Mouse (Mus musculus) neutrophil, adult 59 days (primary cell): ENCODE data around the gene Moap1. TPM values are rescaled to one million over a fixed set of nuclear protein-coding genes. Genes with fewer than 3 reads are reported as not detected.

Experiments
- total RNA-seq, 2 experiments: library from RNA; stranded (reverse); gene quantifications; 1 replicate in 1 of 2; 2 replicates in 1 of 2; pipeline ENCODE4 v1.2.4; 2023

Gene Moap1
- 1 to 10 TPM; 4.4 to 6.1 TPM for total RNA-seq

DNA sequence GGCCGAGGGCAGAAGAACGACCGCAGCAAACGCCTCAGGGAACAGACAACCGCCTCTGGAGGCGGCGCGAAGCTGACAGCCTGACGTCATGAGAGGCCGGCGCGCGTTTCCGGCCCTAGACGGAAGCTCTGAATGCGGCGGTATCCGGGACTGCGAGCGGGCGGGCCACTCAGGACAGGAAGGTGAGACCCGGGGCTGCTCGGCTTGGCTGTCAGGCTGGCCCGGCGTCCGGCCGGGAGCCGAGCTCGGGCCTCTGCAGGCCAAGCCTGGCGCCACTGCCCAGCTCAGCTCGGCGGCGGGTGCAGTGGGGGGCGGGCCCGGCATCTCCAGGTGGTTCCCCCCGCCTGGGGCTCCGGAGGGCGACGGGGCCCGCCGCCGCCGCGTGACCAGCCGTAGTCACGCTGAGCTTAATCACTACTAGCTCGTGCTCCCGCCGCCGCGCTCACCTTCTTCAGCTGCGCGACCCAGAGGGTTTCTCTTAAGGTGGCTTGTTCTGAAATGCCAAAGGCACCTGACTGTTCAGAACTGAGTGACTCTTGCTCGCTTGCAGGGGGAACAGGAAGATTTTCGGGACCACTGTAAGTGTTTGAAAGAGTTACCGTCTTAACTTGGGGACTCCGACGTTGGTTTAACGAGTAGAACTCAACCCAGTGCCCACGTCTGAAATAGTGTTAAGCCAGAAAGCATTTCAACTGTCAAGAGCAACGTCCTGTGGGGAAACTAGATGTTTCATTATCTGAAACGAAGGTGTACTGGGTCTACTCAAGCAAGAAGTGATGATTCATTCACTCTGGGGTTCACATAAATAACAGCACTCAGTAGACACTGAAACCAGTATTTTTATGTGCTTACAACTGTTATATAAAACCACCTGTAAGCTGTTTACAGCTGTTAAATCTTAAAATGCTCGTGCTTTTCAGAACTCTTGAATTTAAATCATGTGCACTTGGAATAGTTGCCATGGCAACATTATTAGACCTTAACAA is at the start of gene Moap1, which contains the start of gene Tmem251:
Gene Moap1, minus strand, starts transcription at position 73 of the 986 bp plus-strand sequence.
Gene Tmem251, plus strand, starts transcription at position 174 of the 986 bp plus-strand sequence.

DNA sequence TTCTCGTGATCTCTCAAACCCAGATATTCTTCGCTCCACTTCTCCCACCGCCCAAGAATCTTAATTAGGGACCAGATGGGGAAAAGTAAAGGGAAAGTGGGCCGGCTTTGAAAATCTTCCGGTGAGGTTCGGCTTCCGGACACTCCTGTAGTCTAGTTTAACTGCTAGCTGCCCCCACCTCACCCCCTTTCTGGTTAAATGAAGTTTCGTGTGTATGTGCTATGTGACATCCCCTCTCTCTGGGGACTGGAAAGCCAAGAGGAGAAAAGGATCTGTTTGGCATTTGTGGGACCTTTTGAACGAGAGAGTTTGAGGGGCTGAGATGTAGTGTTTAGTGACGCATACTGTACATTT is 14.9 kb upstream of the Moap1 start, which contains the start of gene Gm20604:
Gene Gm20604, minus strand, starts transcription at position 270 of the 354 bp plus-strand sequence.

DNA sequence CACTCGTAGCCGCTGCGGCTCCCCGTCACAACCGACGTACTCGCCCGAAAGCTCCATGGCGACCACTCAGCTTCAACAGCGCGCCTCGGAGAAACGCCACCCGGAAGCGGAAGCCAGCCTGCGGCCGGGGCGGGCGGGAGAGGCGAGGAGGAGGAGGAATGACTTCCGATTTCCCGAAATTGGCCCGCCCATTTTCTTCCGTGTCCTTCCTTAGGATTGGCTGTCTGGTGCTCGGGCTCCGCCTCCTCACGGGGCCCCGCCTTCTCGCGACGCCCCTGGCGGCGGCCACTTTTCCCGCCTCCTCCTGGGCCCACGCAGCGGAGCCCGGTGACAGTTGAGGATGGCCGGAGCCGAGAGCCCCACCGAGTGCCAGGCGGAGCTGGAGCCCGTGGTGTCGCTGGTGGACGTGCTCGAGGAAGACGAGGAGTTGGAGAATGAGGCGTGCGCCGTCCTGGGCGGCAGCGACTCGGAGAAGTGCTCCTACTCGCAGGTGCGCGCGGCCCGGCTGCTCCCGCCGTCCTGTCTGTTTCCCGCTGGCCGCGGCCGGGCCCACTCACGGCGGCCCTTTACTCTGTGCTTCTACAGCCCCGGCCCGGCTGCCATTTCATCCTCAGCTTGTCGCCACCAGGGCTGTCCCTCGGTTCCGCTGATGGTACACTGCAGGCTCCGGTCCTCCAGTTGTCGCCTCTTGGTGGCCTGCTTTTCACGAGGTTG is 14.4 kb upstream of the Moap1 start, which contains the start of the genes Gm28051, Gon7 and Ubr7:
Gene Gm28051, minus strand, starts transcription at position 77 of the 714 bp plus-strand sequence.
Gene Gon7, minus strand, starts transcription at position 115 of the 714 bp plus-strand sequence.
Gene Ubr7, plus strand, starts transcription at position 279 of the 714 bp plus-strand sequence.

DNA sequence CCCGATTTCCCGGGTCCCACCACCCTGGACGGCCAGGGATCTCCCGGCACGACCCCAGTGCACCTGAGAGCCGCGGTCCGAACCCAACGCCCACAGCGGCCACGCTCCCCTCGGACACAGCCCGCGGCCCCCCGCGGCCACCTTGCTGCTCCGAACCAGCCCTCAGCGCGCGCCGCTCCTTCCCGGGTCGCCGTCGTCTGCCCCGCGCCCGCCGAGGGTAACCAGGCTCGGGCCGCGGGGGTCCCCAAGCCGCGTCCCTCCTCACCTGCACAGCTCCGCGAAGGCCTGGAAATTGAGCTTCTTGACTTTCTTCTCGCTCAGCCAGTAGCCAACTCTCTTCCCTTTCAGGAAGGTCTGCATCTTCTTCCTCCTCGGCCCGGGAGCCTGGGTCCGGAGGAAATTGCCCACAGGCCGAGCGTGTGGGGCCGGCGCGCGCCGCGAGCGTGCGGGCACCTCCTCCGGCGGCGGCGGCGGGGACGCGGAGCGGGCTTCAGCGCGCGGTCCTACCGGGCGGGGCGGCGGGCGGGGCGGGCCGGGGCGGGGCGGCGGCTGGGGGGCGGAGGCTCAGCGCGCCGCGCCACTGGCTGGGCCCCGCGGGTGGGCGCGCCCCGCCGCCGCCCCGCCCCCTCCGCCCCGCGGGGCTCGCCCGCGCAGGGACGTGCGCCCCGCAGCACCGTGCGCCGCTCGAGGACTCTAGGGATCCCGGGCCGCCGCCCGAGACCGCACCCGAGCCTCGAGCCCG is 38.8 kb downstream of the Moap1 start, which contains the start of gene Itpk1:
Gene Itpk1, minus strand, starts transcription at position 474 of the 742 bp plus-strand sequence.

Other genes starting within 250 kb of the Moap1 start
- not detected for gene Chga, start 188.7 kb downstream of the Moap1 start, total RNA-seq
- gene Itpk1, start 38.7 kb downstream of the Moap1 start, total RNA-seq: 10 to 100 TPM; 36.2 to 39.1 TPM
- 10 to 100 TPM; 13.9 to 15.3 TPM for gene Tmem251, start 101 bp upstream of the Moap1 start, total RNA-seq
- gene Gm28051, start 14.1 kb upstream of the Moap1 start, total RNA-seq: not detected
- gene Gon7, start 14.1 kb upstream of the Moap1 start, total RNA-seq: 10 to 100 TPM; 16.7 to 16.9 TPM
- 10 to 100 TPM; 13.9 to 15.4 TPM for gene Ubr7, start 14.3 kb upstream of the Moap1 start, total RNA-seq
- 1 to 10 TPM; 6.1 to 6.8 TPM for gene Gm20604, start 15.0 kb upstream of the Moap1 start, total RNA-seq
- gene Btbd7, start 134.8 kb upstream of the Moap1 start, total RNA-seq: 10 to 100 TPM; 35.7 to 38.0 TPM
- gene Cox8c, start 155.7 kb upstream of the Moap1 start, total RNA-seq: not detected
- gene Unc79, start 205.2 kb upstream of the Moap1 start, total RNA-seq: not detected